Mouse (Mus musculus): ENCODE results near the gene Gcm2. TPM values are rescaled to one million over a fixed set of nuclear protein-coding genes. Genes with fewer than 3 reads are reported as not detected.

Gcm2 gene
- not detected in 2 replicates for total RNA-seq (2021)
- long read RNA-seq: 0 reads

DNA sequence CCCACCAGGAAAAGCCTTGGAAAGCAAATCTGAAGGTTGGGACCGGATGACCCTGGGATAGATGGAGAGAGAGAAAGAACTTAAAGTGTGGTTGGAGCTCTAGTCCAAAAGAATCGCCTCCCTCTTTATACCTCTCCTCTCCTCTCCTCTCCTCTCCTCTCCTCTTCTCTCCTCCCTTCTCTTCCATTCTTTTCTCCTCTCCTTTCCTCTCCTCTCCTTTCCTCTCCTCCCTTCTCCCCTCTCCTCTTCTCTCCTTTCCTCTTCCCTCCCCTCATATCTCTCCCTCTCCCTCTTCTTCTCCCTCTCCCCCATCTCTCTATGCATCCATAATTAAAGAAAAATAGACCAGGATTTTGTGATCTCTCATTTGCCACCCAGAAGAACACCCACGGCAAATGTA lies at the start of gene Gcm2:
Gene Gcm2 (minus strand): TSS at position 101 of the 400 bp plus-strand sequence.
- DNase-seq: no peak

DNA sequence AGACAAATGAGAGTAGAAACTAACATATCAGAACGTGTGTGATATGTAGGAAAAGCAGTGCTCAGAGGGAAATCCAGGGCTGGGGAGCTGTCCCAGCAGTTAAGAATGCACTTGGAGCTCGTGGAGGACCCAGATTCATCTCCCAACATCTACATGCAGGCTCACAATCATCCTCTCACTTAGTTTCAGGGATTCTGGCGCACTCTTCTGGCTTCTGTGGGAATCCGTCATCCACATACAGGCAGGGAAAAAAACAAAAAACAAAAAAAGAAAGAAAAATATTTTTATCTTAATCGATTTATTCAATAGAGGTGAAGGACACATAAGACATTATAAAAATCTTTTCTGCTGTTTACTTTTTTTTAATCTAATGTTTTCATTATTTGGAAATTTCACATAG lies 47.6 kb upstream of the Gcm2 start:
- no peak for DNase-seq

DNA sequence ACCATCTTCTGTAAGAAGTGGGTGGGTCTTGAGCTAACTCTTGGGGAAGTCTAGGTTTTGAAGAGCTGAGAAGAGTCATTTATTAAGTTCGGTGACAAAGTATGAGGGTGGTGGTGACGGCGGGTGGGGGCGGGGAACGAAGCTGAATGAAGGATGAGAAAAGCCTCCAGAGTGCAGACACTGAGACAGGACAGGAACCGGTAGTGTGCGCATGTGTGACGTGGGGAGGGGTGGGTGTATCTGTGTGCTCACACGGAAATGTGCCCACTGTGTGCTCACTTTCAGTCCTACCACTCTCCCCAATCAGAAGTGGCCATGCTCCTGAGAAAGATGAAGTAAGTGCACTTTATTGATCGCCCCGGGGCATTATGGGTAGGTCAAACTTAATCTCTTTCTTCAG lies 42.3 kb upstream of the Gcm2 start:
- DNase-seq: no peak

- peak; percentile 50 for DNase-seq
Observed at GRCm38 (mm10) chr13:41146271-41146670, 35.4 kb upstream of the Gcm2 start.

DNA sequence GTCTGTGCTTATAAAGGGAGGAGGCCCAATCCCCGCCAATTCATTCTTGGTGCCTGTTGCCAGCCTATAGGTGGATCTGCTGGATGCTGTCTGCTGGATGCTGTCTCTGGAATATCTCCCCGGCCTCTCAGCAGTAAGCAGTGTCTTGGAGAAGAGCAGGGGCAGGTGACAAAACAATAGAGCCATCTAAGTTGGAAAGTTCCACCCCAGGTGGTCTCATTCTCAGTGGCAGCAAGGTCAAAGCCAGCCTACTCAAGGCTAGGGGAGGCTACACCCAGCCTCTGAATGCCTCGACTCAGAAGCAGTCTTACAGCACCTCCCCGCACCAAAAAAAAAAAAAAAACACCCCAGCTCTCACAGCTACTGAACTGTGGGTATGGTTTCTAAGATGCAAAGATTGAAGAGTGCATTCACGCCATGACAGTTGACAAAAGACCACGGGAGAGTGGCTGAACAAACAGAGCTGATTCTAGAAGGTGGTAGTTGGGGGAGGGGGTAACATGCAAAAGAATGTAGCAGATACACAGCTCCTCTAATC lies 34.7 kb upstream of the Gcm2 start:
- no peak for DNase-seq

GRCm38 (mm10) chr13:41134901-41135300 lies 24.1 kb upstream of the Gcm2 start:
- peak; percentile 73 for DNase-seq

- no peak for DNase-seq
Observed at GRCm38 (mm10) chr13:41129061-41129460, 18.2 kb upstream of the Gcm2 start.

GRCm38 (mm10) chr13:41128326-41128725 lies 17.5 kb upstream of the Gcm2 start:
- no peak for DNase-seq

DNA sequence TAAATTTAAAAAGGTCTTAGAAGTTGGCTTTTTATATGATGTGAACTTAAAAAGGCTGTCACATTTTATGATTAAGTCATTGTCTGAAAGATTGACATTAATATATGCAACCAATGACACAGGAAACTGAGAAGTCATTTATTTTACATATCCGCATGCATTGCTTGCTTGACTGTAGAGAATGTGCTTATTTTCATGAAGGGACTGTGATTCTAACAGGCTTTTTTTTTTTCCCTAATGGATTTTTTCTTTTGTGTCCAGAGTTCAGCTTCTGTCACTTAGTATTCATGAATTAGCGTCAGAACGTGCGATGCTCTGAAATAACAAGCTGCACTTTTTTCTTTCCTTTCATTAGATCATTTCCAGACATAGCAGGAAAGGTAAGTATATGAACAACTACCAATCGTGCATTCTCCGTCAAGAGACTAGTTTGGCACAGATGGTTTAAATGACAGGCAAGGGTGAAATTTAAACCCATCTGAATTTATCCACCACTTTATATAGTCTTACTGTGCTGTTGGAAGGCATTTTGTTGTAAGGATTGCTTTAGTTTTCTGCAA lies 12.9 kb upstream of the Gcm2 start:
- no peak for DNase-seq

DNA sequence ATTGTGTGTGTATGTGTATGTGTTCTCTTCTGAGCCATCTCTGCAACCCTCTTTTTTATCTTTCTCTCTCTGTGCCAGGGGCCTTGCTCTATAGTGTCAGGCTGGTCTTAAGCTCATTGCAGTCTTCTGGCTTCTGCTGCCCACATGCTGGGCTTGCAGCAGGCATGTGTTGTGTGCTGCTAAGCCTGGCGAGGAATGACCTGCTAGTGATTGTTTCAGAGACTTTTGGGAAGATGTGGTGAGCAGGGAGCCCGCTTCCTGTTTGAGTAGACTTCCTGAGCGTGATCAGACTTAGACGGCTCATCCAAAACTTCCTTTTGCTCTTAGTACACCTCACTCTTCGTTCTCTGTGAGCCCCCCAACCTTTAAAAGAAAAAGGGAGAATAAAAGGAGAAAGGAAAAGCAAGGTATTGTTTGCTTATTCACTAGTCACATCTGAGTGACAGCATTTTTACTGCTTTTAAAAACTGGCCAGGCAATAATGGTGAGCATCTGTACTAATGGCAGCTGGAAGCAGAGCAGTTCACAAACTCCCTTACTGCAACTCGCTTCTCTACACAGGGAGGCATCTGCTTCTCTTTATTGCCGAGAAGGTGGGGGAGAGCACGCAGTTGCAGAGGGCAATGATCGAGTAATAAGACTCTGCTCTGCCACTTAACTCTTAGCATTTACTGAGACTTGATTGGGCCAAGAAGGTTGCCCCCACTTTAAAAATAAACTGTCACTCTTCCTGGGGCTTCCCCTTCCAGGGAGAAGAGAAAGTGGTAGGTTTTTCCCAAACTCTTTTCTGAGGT lies 8.5 kb upstream of the Gcm2 start:
- DNase-seq: no peak

DNA sequence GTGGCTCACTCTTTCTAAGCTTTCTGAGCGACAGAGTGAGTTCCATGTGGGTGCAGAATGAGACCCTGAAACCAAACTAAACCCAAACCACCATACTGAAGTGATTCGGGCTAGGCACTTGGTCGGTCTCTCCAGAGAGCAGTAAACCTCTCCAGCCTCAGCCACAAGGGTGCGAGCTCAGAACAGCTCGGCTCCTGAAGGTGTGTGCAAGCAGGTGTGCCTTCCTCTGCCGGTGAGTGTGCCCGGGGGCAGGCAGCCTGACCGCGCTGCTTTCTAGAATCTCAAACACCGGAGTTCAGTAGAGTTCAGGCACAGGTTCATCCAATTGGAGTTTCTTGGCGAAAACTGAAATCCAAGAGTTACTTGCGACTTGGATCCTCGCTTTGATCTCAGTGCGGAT lies 3.1 kb upstream of the Gcm2 start, which contains the start of gene Sycp2l:
Gene Sycp2l (plus strand): TSS at position 368 of the 400 bp plus-strand sequence.
- no peak for DNase-seq

- DNase-seq: no peak
Observed at GRCm38 (mm10) chr13:41105541-41105940, 5.3 kb downstream of the Gcm2 start.

GRCm38 (mm10) chr13:41103841-41104525 lies 6.9 kb downstream of the Gcm2 start:
- no peak for DNase-seq

- no peak for DNase-seq
Observed at GRCm38 (mm10) chr13:41100031-41100430, 10.8 kb downstream of the Gcm2 start.

- no peak for DNase-seq
Observed at GRCm38 (mm10) chr13:41098325-41098724, 12.5 kb downstream of the Gcm2 start.

DNA sequence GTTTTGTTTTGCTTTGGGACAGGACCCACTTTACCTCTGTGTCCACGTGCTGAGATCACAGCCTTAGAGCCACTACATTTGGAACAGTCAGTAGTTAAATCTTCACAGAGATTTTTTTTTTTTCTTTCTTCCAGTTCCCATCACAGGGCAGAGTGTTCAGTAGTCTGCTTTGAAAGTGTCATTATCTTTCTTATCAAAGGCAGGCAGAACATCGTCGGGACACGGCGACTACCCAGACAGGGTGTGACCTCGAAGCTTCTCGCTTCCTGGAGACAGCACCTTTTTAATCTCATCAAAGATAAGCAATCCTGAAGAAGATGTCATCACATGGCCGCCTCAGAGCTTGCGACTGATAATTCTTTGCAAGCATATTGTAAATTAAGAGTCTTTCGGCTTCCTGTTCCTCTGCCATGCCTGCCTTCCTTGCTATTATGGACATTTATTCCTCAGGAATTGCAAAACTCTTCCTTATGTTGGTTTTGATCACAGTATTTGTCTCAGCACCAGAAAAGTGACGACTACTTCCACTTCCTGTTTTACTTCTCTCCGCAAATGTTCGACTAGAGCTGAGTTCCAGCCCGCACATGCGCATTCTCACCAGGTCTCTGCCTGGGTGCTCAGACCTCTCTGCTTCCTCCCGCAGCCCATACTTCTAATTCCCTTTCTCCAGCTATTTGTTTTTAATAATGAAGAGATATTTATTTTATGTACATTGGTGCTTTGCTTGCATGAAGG lies 13.3 kb downstream of the Gcm2 start:
- DNase-seq: no peak

GRCm38 (mm10) chr13:41094160-41094559 lies 16.7 kb downstream of the Gcm2 start:
- no peak for DNase-seq

- DNase-seq: no peak
Observed at GRCm38 (mm10) chr13:41091271-41091670, 19.6 kb downstream of the Gcm2 start.

DNA sequence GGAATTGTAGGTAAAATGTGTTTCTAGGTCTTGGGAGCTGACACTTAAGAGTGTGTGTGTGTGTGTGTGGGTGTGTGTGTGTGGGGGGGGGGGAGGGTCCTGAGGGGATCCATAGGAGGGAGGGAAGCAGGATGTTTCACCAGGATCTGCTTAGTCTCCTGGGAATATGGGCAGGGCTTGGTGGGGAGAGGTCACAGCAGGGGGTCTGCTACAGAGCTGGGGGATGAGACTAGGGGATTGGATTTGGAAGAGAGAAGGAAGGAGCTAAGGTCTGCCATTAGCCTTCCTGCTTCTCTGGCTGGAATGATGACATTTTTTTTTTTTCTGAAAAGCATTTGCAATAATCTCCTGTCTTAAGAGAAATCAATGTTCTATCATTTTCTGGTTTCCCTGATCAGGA lies 22.1 kb downstream of the Gcm2 start:
- no peak for DNase-seq

DNA sequence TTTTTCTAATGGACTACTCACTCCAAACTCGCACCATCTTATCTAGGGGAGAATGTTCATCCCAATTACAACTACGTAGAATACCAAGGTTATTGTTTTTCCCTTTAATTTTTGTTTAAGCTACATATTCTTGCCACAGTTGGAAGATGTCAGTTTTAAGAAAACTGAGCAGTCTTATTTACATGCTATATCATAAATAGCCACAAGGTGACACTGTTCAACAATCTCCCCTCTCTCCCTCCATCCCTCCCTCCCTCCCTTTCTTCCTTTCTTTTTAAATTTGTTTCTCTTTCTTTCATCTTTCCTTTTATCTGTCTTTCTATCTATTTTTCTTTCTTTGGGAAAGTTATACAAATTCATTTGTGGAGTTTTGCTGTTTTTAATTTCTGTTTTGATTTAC lies 25.7 kb downstream of the Gcm2 start:
- no peak for DNase-seq

- no peak for DNase-seq
Observed at GRCm38 (mm10) chr13:41084521-41084920, 26.3 kb downstream of the Gcm2 start.

GRCm38 (mm10) chr13:41080700-41081099 lies 30.1 kb downstream of the Gcm2 start:
- no peak for DNase-seq

Measured in adrenal gland, postnatal 25 days (tissue).